Mouse (Mus musculus) heart, embryonic 13.5 days (tissue): Measurements from ENCODE around the gene Sgcb. TPM values are rescaled to one million over a fixed set of nuclear protein-coding genes. Genes with fewer than 3 reads are reported as not detected.
A peak's percentile ranks its signal among the peaks of the same experiment; 100 is the strongest.

Source experiments
- ATAC-seq: fragments of 200-750 bp; cut with Nextera tagmentation; 2 replicates; pipeline ENCODE4 v1.8.0; 2017; ENCODE audit warnings: moderate TSS enrichment; ENCODE audit not compliant: insufficient number of reproducible peaks, low FRiP score, low TSS enrichment; ENCODE audit errors: extremely low read depth
- H3K27ac ChIP-seq: fragments of 300-500 bp; sonication (generic); replicated peaks from 2 replicates; pipeline ENCODE4 v1.5.1; 2015; ENCODE audit warnings: moderate library complexity, mild to moderate bottlenecking, inconsistent platforms
- H3K27me3 ChIP-seq: fragments of 300-500 bp; sonication (generic); replicated peaks from 2 replicates; pipeline ENCODE4 v1.6.1; 2015; ENCODE audit warnings: mild to moderate bottlenecking, inconsistent platforms
- H3K36me3 ChIP-seq: fragments of 300-500 bp; sonication (generic); 2 replicates; pipeline ENCODE4 v1.6.1; 2015; ENCODE audit warnings: mild to moderate bottlenecking, inconsistent platforms
- H3K4me1 ChIP-seq: fragments of 300-500 bp; sonication (generic); 2 replicates; pipeline ENCODE4 v1.6.1; 2015; ENCODE audit warnings: inconsistent platforms
- H3K4me2 ChIP-seq: fragments of 300-500 bp; sonication (generic); 2 replicates; pipeline ENCODE4 v1.6.1; 2015; ENCODE audit warnings: inconsistent platforms, mild to moderate bottlenecking, moderate library complexity
- H3K4me3 ChIP-seq: fragments of 300-500 bp; sonication (generic); 2 replicates; pipeline ENCODE4 v1.5.1; 2015; ENCODE audit warnings: moderate library complexity, mild to moderate bottlenecking, inconsistent platforms
- H3K9ac ChIP-seq: fragments of 300-500 bp; sonication (generic); 2 replicates; pipeline ENCODE4 v1.6.1; 2015; ENCODE audit warnings: inconsistent platforms, mild to moderate bottlenecking, moderate library complexity
- H3K9me3 ChIP-seq: fragments of 300-500 bp; sonication (generic); 2 replicates; pipeline ENCODE4 v1.6.1; 2016; ENCODE audit warnings: inconsistent platforms
- WGBS: fragments of 180-500 bp; shearing (Covaris S2); methylation state at CpG from one replicate; pipeline ENCODE4 v1.1.7; 2015; ENCODE audit warnings: mixed read lengths; 5-methylcytosine and 5-hydroxymethylcytosine counted together
- polyA plus RNA-seq: library from polyadenylated mRNA; unstranded; fragments of >200 nt; fragmentation: Nextera tagmentation; extraction: Ambion mirVana; gene quantifications from 2 replicates; pipeline ENCODE4 v1.2.1, GENCODE M21; 2015

The Sgcb gene
- polyA plus RNA-seq, 1 experiment from 2014 or later = 28.5 TPM

GRCm38 (mm10) chr5:73631001-73631558 is 16.5 kb downstream of the Sgcb start:
- Histone ChIP-seq H3K4me2 (no peak overlapping the region), H3K4me3 (no peak overlapping the region), H3K9me3 (no peaks in the 10 kb centered on the region)

GRCm38 (mm10) chr5:73630141-73630540 is 17.4 kb downstream of the Sgcb start:
- H3K36me3 ChIP-seq = peaks cover 16% of the 10 kb centered on the region
- peaks cover 21% of the 10 kb centered on the region for H3K4me1 ChIP-seq
- no peak overlapping the region for H3K9ac ChIP-seq
- H3K27me3 ChIP-seq = no peaks in the 10 kb centered on the region
- peak overlapping the region; percentile 18; the same call in 1 of the 2 replicates for H3K4me2 ChIP-seq
- no peaks in the 10 kb centered on the region for H3K9me3 ChIP-seq
- ATAC-seq = no peak
- 43% methylated on average over 5 of the region's 5 CpGs for WGBS
- H3K4me3 ChIP-seq = no peak overlapping the region
- no peak overlapping the region for H3K27ac ChIP-seq

More at GRCm38 (mm10) chr5:73631001-73631558, 16.5 kb downstream of the Sgcb start:
- Histone ChIP-seq H3K4me1 (peaks cover 16% of the 10 kb centered on the region), H3K36me3 (peaks cover 23% of the 10 kb centered on the region), H3K27me3 (no peaks in the 10 kb centered on the region), H3K9ac (no peak overlapping the region), H3K27ac (no peak overlapping the region)
- WGBS = 66% methylated on average over 10 of the region's 10 CpGs
- no peak for ATAC-seq

DNA sequence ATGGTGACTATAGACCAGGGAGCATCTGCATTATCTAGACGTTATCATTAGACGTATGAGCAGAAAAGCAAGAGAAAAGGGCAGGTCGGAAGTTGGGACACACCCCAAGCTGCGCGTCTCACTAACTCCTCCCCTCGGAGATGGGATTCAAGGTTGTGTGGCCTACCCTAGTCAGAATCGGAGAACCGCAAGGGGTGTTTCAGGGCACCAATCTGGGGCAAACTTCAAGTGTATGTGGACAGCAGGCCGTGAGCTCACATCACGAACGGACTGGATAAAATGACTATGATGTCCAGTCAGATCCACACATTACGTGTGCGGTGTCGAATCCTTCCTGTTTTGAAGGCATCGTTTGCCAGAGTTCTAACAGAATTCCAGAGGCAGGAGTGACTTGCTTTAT is 19.6 kb downstream of the Sgcb start:
- no peak for ATAC-seq
- WGBS = 71% methylated on average over 15 of the region's 15 CpGs
- no peaks in the 10 kb centered on the region for H3K9me3 ChIP-seq
- H3K4me1 ChIP-seq = peaks cover 21% of the 10 kb centered on the region
- no peak overlapping the region for H3K9ac ChIP-seq
- H3K4me2 ChIP-seq = no peak overlapping the region
- no peaks in the 10 kb centered on the region for H3K27me3 ChIP-seq
- no peak overlapping the region for H3K27ac ChIP-seq
- no peaks in the 10 kb centered on the region; the same call in 1 of the 2 replicates for H3K36me3 ChIP-seq
- H3K4me3 ChIP-seq = no peak overlapping the region

DNA sequence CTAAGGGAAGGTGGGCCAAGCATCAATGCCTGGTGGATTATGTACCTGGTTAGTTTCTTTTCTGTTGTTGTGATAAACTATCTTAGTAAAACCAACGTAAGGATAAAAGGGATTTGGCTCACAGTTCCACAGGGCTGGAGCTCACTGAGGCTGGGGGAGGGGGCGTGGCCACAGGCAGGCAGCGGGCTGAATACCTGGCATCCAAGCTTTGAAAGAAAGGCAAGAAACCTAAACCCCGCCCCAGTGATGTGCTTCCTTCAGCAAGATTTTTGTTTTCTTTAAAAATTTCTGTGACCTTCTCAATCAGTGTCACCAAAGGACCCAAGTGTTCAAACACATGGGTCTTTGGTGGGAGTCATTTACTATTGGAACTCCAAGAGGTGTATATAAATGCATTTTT is 20.0 kb downstream of the Sgcb start:
- H3K4me2 ChIP-seq = no peak overlapping the region
- H3K4me3 ChIP-seq = no peak overlapping the region
- WGBS = 58% methylated on average over 4 of the region's 4 CpGs
- peaks cover 21% of the 10 kb centered on the region for H3K4me1 ChIP-seq
- H3K9ac ChIP-seq = no peak overlapping the region
- ATAC-seq = no peak
- H3K36me3 ChIP-seq = no peaks in the 10 kb centered on the region
- H3K27me3 ChIP-seq = no peaks in the 10 kb centered on the region
- H3K9me3 ChIP-seq = no peaks in the 10 kb centered on the region
- H3K27ac ChIP-seq = no peak overlapping the region

DNA sequence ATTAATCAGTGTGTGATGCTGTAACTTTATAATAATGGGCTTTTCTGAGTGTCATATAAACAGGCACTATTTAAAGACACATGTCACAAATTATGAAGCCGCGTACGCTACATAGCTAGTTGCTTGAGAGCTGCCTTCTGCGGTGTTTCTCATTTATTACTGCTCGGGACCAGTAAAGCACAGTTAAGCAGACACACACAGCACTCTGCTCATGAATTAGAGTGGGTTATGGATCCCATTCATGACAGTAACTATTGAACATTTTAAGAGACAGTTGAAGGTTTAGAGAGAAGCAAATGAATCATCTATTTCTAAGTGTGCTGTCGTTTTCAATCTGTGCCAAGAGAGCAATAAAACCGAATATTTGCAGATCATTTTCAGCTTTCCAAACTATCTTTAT is 20.7 kb downstream of the Sgcb start:
- no peak for ATAC-seq
- peaks cover 21% of the 10 kb centered on the region for H3K4me1 ChIP-seq
- no peak overlapping the region for H3K27ac ChIP-seq
- no peaks in the 10 kb centered on the region for H3K27me3 ChIP-seq
- WGBS = 88% methylated on average over 7 of the region's 7 CpGs
- no peaks in the 10 kb centered on the region for H3K9me3 ChIP-seq
- no peak overlapping the region for H3K9ac ChIP-seq
- no peaks in the 10 kb centered on the region for H3K36me3 ChIP-seq
- no peak overlapping the region for H3K4me2 ChIP-seq
- H3K4me3 ChIP-seq = no peak overlapping the region

- Histone ChIP-seq H3K27me3 (no peaks in the 10 kb centered on the region), H3K4me2 (no peak overlapping the region), H3K9me3 (no peaks in the 10 kb centered on the region), H3K4me3 (no peak overlapping the region), H3K27ac (no peak overlapping the region), H3K4me1 (peaks cover 10% of the 10 kb centered on the region), H3K9ac (no peak overlapping the region), H3K36me3 (no peaks in the 10 kb centered on the region)
- no peak for ATAC-seq
- WGBS = 54% methylated on average over 1 of the region's 1 CpGs
These were observed 22.1 kb downstream of the Sgcb start for GRCm38 (mm10) chr5:73625505-73625904.

DNA sequence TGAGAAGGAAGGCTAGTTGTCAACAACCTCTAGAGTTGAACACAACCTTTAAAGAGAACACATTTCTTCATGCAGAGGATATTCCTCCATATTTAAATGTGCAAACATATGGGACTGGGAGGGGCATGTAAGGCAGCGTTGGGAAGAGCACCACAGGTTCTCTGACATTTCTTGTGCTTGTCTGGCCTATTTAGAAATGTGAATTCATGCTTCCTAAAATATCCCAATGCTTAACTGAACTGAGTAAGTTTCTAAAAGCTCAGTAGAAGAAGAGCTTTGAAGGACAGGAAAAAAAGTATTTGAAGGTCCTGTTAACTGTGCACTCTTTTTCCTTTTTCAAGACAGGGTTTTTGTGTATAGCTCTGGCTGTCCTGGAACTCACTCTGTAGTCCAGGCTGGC is 28.6 kb downstream of the Sgcb start:
- no peaks in the 10 kb centered on the region for H3K36me3 ChIP-seq
- ATAC-seq = no peak

GRCm38 (mm10) chr5:73615211-73615610 is 32.4 kb downstream of the Sgcb start:
- WGBS = 64% methylated on average over 7 of the region's 7 CpGs
- Histone ChIP-seq H3K27ac (no peak overlapping the region), H3K4me3 (no peak overlapping the region), H3K27me3 (no peaks in the 10 kb centered on the region), H3K4me2 (no peak overlapping the region), H3K9ac (no peak overlapping the region), H3K36me3 (no peaks in the 10 kb centered on the region), H3K9me3 (0 out of 2 replicates have a peak, but pooled peaks cover 3% of the 10 kb centered on the region), H3K4me1 (no peaks in the 10 kb centered on the region)
- no peak for ATAC-seq

More for the DNA sequence above, 28.6 kb downstream of the Sgcb start:
- H3K9me3 ChIP-seq = no peaks in the 10 kb centered on the region
- H3K27me3 ChIP-seq = no peaks in the 10 kb centered on the region
- H3K4me2 ChIP-seq = no peak overlapping the region
- H3K27ac ChIP-seq = no peak overlapping the region
- 74% methylated on average over 1 of the region's 1 CpGs for WGBS
- H3K4me1 ChIP-seq = no peaks in the 10 kb centered on the region
- no peak overlapping the region for H3K4me3 ChIP-seq
- H3K9ac ChIP-seq = no peak overlapping the region

GRCm38 (mm10) chr5:73613296-73613695 is 34.3 kb downstream of the Sgcb start:
- ATAC-seq = no peak
- Histone ChIP-seq H3K36me3 (no peaks in the 10 kb centered on the region), H3K9me3 (0 out of 2 replicates have a peak, but pooled peaks cover 7% of the 10 kb centered on the region), H3K27me3 (no peaks in the 10 kb centered on the region), H3K4me2 (no peak overlapping the region), H3K27ac (no peak overlapping the region), H3K9ac (no peak overlapping the region), H3K4me3 (no peak overlapping the region), H3K4me1 (no peaks in the 10 kb centered on the region)
- WGBS = 84% methylated on average over 8 of the region's 8 CpGs

GRCm38 (mm10) chr5:73611071-73611470 is 36.5 kb downstream of the Sgcb start:
- H3K4me1 ChIP-seq = no peaks in the 10 kb centered on the region
- H3K9ac ChIP-seq = no peak overlapping the region
- WGBS = 87% methylated on average over 4 of the region's 4 CpGs
- no peaks in the 10 kb centered on the region for H3K36me3 ChIP-seq
- no peak for ATAC-seq
- H3K27me3 ChIP-seq = no peaks in the 10 kb centered on the region
- no peak overlapping the region for H3K4me3 ChIP-seq
- H3K4me2 ChIP-seq = no peak overlapping the region
- no peak overlapping the region for H3K27ac ChIP-seq
- peaks cover 7% of the 10 kb centered on the region; the same call in 1 of the 2 replicates for H3K9me3 ChIP-seq

GRCm38 (mm10) chr5:73604964-73605363 is 42.6 kb downstream of the Sgcb start:
- 73% methylated on average over 6 of the region's 6 CpGs for WGBS
- no peak overlapping the region for H3K4me2 ChIP-seq
- H3K4me3 ChIP-seq = no peak overlapping the region
- no peak overlapping the region for H3K9ac ChIP-seq
- ATAC-seq = no peak
- H3K9me3 ChIP-seq = peaks cover 2% of the 10 kb centered on the region; the same call in 1 of the 2 replicates
- no peak overlapping the region for H3K27ac ChIP-seq
- no peaks in the 10 kb centered on the region for H3K27me3 ChIP-seq
- no peaks in the 10 kb centered on the region for H3K36me3 ChIP-seq
- H3K4me1 ChIP-seq = no peaks in the 10 kb centered on the region

GRCm38 (mm10) chr5:73604542-73604941 is 43.0 kb downstream of the Sgcb start:
- no peak overlapping the region for H3K4me2 ChIP-seq
- H3K9ac ChIP-seq = no peak overlapping the region
- 82% methylated on average over 6 of the region's 6 CpGs for WGBS
- no peaks in the 10 kb centered on the region for H3K36me3 ChIP-seq
- no peak for ATAC-seq
- H3K4me3 ChIP-seq = no peak overlapping the region
- no peaks in the 10 kb centered on the region for H3K27me3 ChIP-seq
- no peaks in the 10 kb centered on the region for H3K4me1 ChIP-seq
- no peak overlapping the region for H3K27ac ChIP-seq
- H3K9me3 ChIP-seq = no peaks in the 10 kb centered on the region; the same call in 1 of the 2 replicates
